Mouse (Mus musculus): Measurements from ENCODE around the gene Myh7. TPM values are rescaled to one million over a fixed set of nuclear protein-coding genes. Genes with fewer than 3 reads are reported as not detected.
"Not testable (repeated sequence)": the region's sequence is repeated elsewhere in the genome, so short reads cannot be mapped to it uniquely, and the experiment has no call there.

Myh7 gene
- 3.3 and 10.8 TPM in 2 replicates for polyA plus RNA-seq (2015; fragmentation: Nextera tagmentation; extraction: Ambion mirVana)

DNA sequence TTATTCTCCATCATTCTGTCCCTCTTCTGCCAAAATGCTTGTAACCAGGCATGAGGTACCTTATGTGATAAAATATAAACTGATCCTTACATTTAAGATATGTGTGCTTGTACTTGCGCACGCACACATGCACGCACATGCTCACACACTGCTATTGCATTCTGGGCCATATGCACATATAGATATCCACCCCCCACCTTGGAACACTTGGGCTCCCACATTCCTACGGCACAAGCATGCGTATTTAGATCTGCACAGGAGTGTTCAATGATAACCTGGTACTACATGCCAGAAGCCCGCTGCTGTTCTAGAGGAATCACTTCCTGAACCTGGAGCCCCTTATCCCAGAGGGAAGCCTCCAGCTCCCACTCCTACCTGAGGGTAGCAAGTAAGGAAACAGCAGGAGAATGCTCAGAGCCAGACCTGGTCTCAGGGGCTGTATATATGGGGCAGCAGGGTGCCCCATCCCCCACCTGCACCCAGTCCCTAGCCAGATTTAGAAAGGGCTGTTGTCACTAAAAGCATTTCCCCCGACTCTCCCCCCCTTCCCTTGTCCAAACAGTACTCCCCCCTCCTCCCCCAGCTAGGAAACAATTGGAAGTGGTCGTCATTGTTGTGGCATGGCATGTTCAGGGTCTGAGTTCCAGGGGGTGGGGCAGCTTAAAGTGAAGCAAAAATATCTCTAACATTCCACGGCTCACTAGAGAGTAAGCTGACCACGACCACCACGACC lies at the start of gene Myh7:
Gene Myh7 (minus strand): TSS at position 491 of the 733 bp plus-strand sequence.
- ATAC-seq (ENCODE audit: insufficient number of reproducible peaks, insufficient read depth, low FRiP score, low TSS enrichment, low read depth): no peak
- Histone ChIP-seq H3K4me3 (no peak within 1 kb of the TSS), H3K27me3 (no peaks in the 10 kb centered on the region), H3K9ac (0 out of 2 replicates have a peak within 1 kb of the TSS, but pooled peaks have one; percentile 40), H3K4me2 (no peak within 1 kb of the TSS), H3K27ac (peak within 1 kb of the TSS; percentile 48; the same call in 1 of the 2 replicates), H3K4me1 (peaks cover 25% of the 10 kb centered on the region), H3K9me3 (no peaks in the 10 kb centered on the region), H3K36me3 (no peaks in the 10 kb centered on the region)
- WGBS: 52% methylated on average over 11 of the region's 11 CpGs

GRCm38 (mm10) chr14:55043694-55044093 lies 49.3 kb upstream of the Myh7 start:
- H3K36me3 ChIP-seq; H3K4me3 ChIP-seq; H3K4me2 ChIP-seq; H3K27ac ChIP-seq; H3K9ac ChIP-seq; ATAC-seq (ENCODE audit: insufficient number of reproducible peaks, insufficient read depth, low FRiP score, low TSS enrichment, low read depth); H3K9me3 ChIP-seq; H3K4me1 ChIP-seq; H3K27me3 ChIP-seq: not testable (repeated sequence)
- 65% methylated on average over 2 of the region's 2 CpGs for WGBS

DNA sequence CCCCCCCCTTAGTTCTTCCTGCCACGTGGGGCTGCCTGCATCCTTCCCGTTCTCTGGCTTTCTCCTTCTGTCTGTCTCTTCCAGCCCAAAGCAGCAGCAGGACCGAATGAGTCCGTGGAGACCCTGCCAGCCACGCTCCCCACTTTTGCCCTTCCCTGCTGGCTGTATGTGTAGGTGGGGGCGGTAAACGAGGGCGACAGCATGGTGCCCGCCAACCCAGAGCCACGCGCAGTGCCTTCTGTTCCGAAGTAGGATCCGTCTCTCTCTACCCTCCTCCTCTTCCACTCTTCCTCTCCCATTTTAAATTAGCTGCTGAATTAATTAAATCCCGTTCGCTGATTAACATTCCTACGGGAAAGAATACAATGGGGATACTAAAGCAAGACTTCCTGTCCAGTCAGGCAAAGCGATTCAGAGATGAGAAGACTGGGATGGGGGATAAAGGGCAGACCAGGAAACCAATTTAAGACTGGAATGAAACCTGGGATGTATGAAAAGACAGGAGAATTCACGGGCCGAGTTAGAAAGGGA lies 38.3 kb upstream of the Myh7 start:
- no peak for ATAC-seq (ENCODE audit: insufficient number of reproducible peaks, insufficient read depth, low FRiP score, low TSS enrichment, low read depth)
- peaks cover 15% of the 10 kb centered on the region for H3K4me1 ChIP-seq
- no peak overlapping the region for H3K27ac ChIP-seq
- no peak overlapping the region for H3K4me3 ChIP-seq
- WGBS: 39% methylated on average over 19 of the region's 19 CpGs
- H3K9me3 ChIP-seq: no peaks in the 10 kb centered on the region
- H3K4me2 ChIP-seq: no peak overlapping the region
- no peaks in the 10 kb centered on the region for H3K36me3 ChIP-seq
- no peaks in the 10 kb centered on the region for H3K27me3 ChIP-seq
- no peak overlapping the region for H3K9ac ChIP-seq

GRCm38 (mm10) chr14:55029034-55029698 lies 34.7 kb upstream of the Myh7 start:
- 11% methylated on average over 11 of the region's 11 CpGs for WGBS
- H3K27ac ChIP-seq: no peak overlapping the region

GRCm38 (mm10) chr14:55028333-55028835 lies 34.0 kb upstream of the Myh7 start:
- H3K9me3 ChIP-seq: no peaks in the 10 kb centered on the region
- H3K4me2 ChIP-seq: peak overlapping the region; percentile 17; the same call in 1 of the 2 replicates
- ATAC-seq (ENCODE audit: insufficient number of reproducible peaks, insufficient read depth, low FRiP score, low TSS enrichment, low read depth): 0 out of 2 replicates have a peak, but pooled peaks have one; percentile 49
- peaks cover 20% of the 10 kb centered on the region for H3K4me1 ChIP-seq
- no peak overlapping the region for H3K27ac ChIP-seq
- WGBS: 5% methylated on average over 5 of the region's 5 CpGs
- H3K27me3 ChIP-seq: no peaks in the 10 kb centered on the region
- H3K4me3 ChIP-seq: no peak overlapping the region
- peaks cover 24% of the 10 kb centered on the region for H3K36me3 ChIP-seq
- no peak overlapping the region for H3K9ac ChIP-seq

More at GRCm38 (mm10) chr14:55029034-55029698, 34.7 kb upstream of the Myh7 start:
- no peaks in the 10 kb centered on the region for H3K27me3 ChIP-seq
- no peak overlapping the region for H3K9ac ChIP-seq
- H3K4me2 ChIP-seq: peak overlapping the region; percentile 17; the same call in 1 of the 2 replicates
- H3K4me3 ChIP-seq: no peak overlapping the region
- peaks cover 18% of the 10 kb centered on the region for H3K36me3 ChIP-seq
- H3K4me1 ChIP-seq: peaks cover 20% of the 10 kb centered on the region
- ATAC-seq (ENCODE audit: insufficient number of reproducible peaks, insufficient read depth, low FRiP score, low TSS enrichment, low read depth): no peak
- no peaks in the 10 kb centered on the region for H3K9me3 ChIP-seq

DNA sequence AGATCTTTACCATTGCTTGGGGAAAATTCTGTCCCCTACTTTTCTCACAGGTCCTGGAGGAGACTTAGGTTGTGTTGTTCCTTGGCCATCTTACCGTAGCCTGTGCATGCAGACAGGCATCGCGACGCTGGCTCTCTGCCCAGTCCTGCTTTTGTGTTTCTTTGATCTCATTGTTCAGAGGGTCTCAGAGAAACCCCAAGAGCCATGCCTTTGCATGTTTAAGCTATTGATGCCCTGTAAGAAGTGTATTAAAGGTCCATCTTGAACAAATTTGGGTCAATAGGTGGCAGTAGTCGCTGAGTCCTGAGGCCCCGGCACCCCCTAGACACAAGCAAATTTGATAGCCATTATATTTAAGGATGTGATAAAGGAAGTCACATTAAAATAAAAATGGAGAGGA lies 33.2 kb upstream of the Myh7 start:
- peaks cover 32% of the 10 kb centered on the region for H3K36me3 ChIP-seq
- no peak overlapping the region for H3K9ac ChIP-seq
- H3K4me3 ChIP-seq: no peak overlapping the region
- peaks cover 20% of the 10 kb centered on the region for H3K4me1 ChIP-seq
- H3K27ac ChIP-seq: no peak overlapping the region
- no peak for ATAC-seq (ENCODE audit: insufficient number of reproducible peaks, insufficient read depth, low FRiP score, low TSS enrichment, low read depth)
- no peaks in the 10 kb centered on the region for H3K9me3 ChIP-seq
- no peak overlapping the region for H3K4me2 ChIP-seq
- no peaks in the 10 kb centered on the region for H3K27me3 ChIP-seq
- 17% methylated on average over 6 of the region's 6 CpGs for WGBS

- WGBS: 17% methylated on average over 5 of the region's 5 CpGs
- H3K27me3 ChIP-seq: no peaks in the 10 kb centered on the region
Measured at GRCm38 (mm10) chr14:55027251-55027650, 32.8 kb upstream of the Myh7 start.

GRCm38 (mm10) chr14:55025527-55025926 lies 31.1 kb upstream of the Myh7 start:
- no peak overlapping the region for H3K27ac ChIP-seq
- H3K9me3 ChIP-seq: no peaks in the 10 kb centered on the region
- no peaks in the 10 kb centered on the region for H3K27me3 ChIP-seq
- no peak overlapping the region for H3K9ac ChIP-seq
- ATAC-seq (ENCODE audit: insufficient number of reproducible peaks, insufficient read depth, low FRiP score, low TSS enrichment, low read depth): no peak
- no peak overlapping the region for H3K4me2 ChIP-seq
- peaks cover 20% of the 10 kb centered on the region for H3K4me1 ChIP-seq
- H3K4me3 ChIP-seq: no peak overlapping the region
- H3K36me3 ChIP-seq: peaks cover 53% of the 10 kb centered on the region
- WGBS: 76% methylated on average over 5 of the region's 5 CpGs

More at GRCm38 (mm10) chr14:55027251-55027650, 32.8 kb upstream of the Myh7 start:
- no peak for ATAC-seq (ENCODE audit: insufficient number of reproducible peaks, insufficient read depth, low FRiP score, low TSS enrichment, low read depth)
- H3K9ac ChIP-seq: no peak overlapping the region
- H3K36me3 ChIP-seq: peaks cover 36% of the 10 kb centered on the region
- no peak overlapping the region for H3K27ac ChIP-seq
- no peak overlapping the region for H3K4me2 ChIP-seq
- H3K9me3 ChIP-seq: no peaks in the 10 kb centered on the region
- peaks cover 20% of the 10 kb centered on the region for H3K4me1 ChIP-seq
- no peak overlapping the region for H3K4me3 ChIP-seq

DNA sequence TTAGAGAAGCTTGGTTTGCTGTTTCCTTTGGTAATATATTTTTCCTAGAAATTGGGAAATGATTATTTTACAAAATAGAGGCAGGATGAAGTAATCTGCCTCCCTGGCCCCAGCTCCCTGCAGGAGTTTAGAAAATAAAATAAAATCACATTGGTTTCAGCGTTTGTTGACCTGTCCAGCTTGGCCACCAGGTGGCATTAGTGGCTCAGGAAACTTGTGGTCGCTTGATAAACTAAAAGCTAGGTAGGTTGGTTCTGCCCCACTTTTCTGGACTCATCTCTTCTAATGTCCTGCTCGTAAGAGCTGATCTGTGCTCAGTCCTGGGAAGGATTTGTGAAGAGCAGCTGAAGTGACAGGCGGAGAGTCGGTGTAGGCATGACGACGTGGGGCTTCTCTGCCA lies 29.8 kb upstream of the Myh7 start:
- H3K27ac ChIP-seq: no peak overlapping the region
- ATAC-seq (ENCODE audit: insufficient number of reproducible peaks, insufficient read depth, low FRiP score, low TSS enrichment, low read depth): no peak
- no peak overlapping the region for H3K9ac ChIP-seq
- no peaks in the 10 kb centered on the region for H3K9me3 ChIP-seq
- H3K4me2 ChIP-seq: no peak overlapping the region
- peaks cover 19% of the 10 kb centered on the region for H3K4me1 ChIP-seq
- H3K27me3 ChIP-seq: no peaks in the 10 kb centered on the region
- peaks cover 59% of the 10 kb centered on the region for H3K36me3 ChIP-seq
- 67% methylated on average over 7 of the region's 7 CpGs for WGBS
- no peak overlapping the region for H3K4me3 ChIP-seq

DNA sequence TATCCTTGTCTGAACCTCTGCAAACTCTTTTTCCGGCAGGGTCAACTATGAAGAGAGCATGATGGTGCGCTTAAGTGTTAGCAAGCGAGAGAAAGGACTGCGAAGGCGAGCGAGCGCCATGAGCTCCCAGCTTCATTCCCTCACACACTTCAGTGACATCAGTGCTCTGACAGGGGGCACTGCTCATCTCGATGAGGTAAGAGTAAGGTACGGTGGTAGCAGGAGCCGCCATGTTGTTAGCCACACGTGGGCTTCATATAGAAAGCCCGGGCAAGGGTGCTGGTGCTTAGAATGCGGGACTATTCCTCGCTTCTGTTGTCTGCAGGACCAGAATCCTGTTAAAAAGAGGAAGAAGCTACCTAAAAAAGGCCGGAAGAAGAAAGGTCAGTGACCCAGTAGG lies 28.6 kb upstream of the Myh7 start:
- Histone ChIP-seq H3K4me3 (no peak overlapping the region), H3K4me2 (no peak overlapping the region), H3K27me3 (no peaks in the 10 kb centered on the region), H3K4me1 (peaks cover 8% of the 10 kb centered on the region; the same call in 1 of the 2 replicates), H3K36me3 (peaks cover 64% of the 10 kb centered on the region), H3K9ac (no peak overlapping the region), H3K9me3 (no peaks in the 10 kb centered on the region), H3K27ac (no peak overlapping the region)
- WGBS: 93% methylated on average over 15 of the region's 15 CpGs
- no peak for ATAC-seq (ENCODE audit: insufficient number of reproducible peaks, insufficient read depth, low FRiP score, low TSS enrichment, low read depth)

- Histone ChIP-seq H3K36me3 (peaks cover 68% of the 10 kb centered on the region), H3K9me3 (no peaks in the 10 kb centered on the region), H3K27me3 (no peaks in the 10 kb centered on the region), H3K9ac (no peak overlapping the region), H3K4me3 (no peak overlapping the region), H3K27ac (no peak overlapping the region), H3K4me1 (no peaks in the 10 kb centered on the region), H3K4me2 (no peak overlapping the region)
- WGBS: 85% methylated on average over 9 of the region's 9 CpGs
- ATAC-seq (ENCODE audit: insufficient number of reproducible peaks, insufficient read depth, low FRiP score, low TSS enrichment, low read depth): no peak
Measured at GRCm38 (mm10) chr14:55020394-55020793, 26.0 kb upstream of the Myh7 start.

Measured in embryonic facial prominence, embryonic 13.5 days (tissue).